26 mouse cellular contexts compared by ENCODE assay signal in genomic region chr17:28097308-28097707, GRCm38 (mm10). TPM values are rescaled to one million over a fixed set of nuclear protein-coding genes. Genes with fewer than 3 reads are reported as not detected.
A peak's percentile ranks its signal among the peaks of the same experiment; 100 is the strongest.
DNase-seq lines count a peak whose midpoint lies in the region; ATAC-seq lines count a peak whose summit lies in the region.
"Had no signal": no experiment of that assay in that cellular context is flagged by ENCODE, and none has a peak within 500 bp of the region (broad histone marks: within the 10 kb centered on the region; RNA-seq: fewer than 3 reads in every experiment).

No protein-coding gene starts in this region.

- intact Hi-C loops in left cerebral cortex, postnatal 4 days (cut with DNase I), result no loop called here

- H3K4me1 ChIP-seq in kidney, embryonic 16.5 days (ENCODE audit: insufficient read depth, low read length), result peaks cover 23% of the 10 kb centered on the region
- peaks cover 44% of the 10 kb centered on the region for H3K4me1 ChIP-seq in limb, embryonic 10.5 days

- H3K4me3 ChIP-seq in kidney, embryonic 16.5 days (ENCODE audit: low read length), result no peak overlapping the region
- no peak overlapping the region for H3K4me3 ChIP-seq in limb, embryonic 10.5 days
- H3K4me3 ChIP-seq: embryonic facial prominence, embryonic 12.5 days; embryonic facial prominence, embryonic 15.5 days; forebrain, embryonic 12.5 days; gastrocnemius, adult 2 months; hindbrain, embryonic 12.5 days; hindbrain, embryonic 15.5 days had no signal

- no peaks in the 10 kb centered on the region for H3K27me3 ChIP-seq in kidney, embryonic 16.5 days (ENCODE audit: insufficient read depth, low read length)
- no peaks in the 10 kb centered on the region for H3K27me3 ChIP-seq in limb, embryonic 10.5 days (ENCODE audit: low read depth, poor library complexity, severe bottlenecking)
- H3K27me3 ChIP-seq: embryonic facial prominence, embryonic 12.5 days; embryonic facial prominence, embryonic 15.5 days; forebrain, embryonic 12.5 days; hindbrain, embryonic 12.5 days; hindbrain, embryonic 15.5 days had no signal

- no peak overlapping the region for H3K9ac ChIP-seq in kidney, embryonic 16.5 days (replicated peaks; ENCODE audit: low read length)
- H3K9ac ChIP-seq: embryonic facial prominence, embryonic 12.5 days; embryonic facial prominence, embryonic 15.5 days; forebrain, embryonic 12.5 days; hindbrain, embryonic 12.5 days; hindbrain, embryonic 15.5 days had no signal

- H3K4me2 ChIP-seq in kidney, embryonic 16.5 days (replicated peaks; ENCODE audit: low read depth, low read length), result no peak overlapping the region
- H3K4me2 ChIP-seq: embryonic facial prominence, embryonic 12.5 days; embryonic facial prominence, embryonic 15.5 days; forebrain, embryonic 12.5 days; heart, embryonic 11.5 days; hindbrain, embryonic 12.5 days; hindbrain, embryonic 15.5 days had no signal

- 66% methylated on average over 13 of the region's 13 CpGs for WGBS in kidney, embryonic 16.5 days
- 86% methylated on average over 13 of the region's 13 CpGs for WGBS in limb, embryonic 10.5 days

- H3K9me3 ChIP-seq in kidney, embryonic 16.5 days (ENCODE audit: low read length), result peaks cover 6% of the 10 kb centered on the region
- H3K9me3 ChIP-seq in limb, embryonic 10.5 days (replicated peaks), result no peaks in the 10 kb centered on the region
- H3K9me3 ChIP-seq: embryonic facial prominence, embryonic 15.5 days; hindbrain, embryonic 15.5 days had no signal

- H3K27ac ChIP-seq in kidney, embryonic 16.5 days (ENCODE audit: low read length), result peak overlapping the region; percentile 79
- H3K27ac ChIP-seq in limb, embryonic 10.5 days, result peak overlapping the region; percentile 65; the same call in 1 of the 2 replicates
- H3K27ac ChIP-seq: embryonic facial prominence, embryonic 12.5 days; embryonic facial prominence, embryonic 15.5 days; forebrain, embryonic 12.5 days; gastrocnemius, adult 2 months; hindbrain, embryonic 12.5 days; hindbrain, embryonic 15.5 days had no signal

- no peaks in the 10 kb centered on the region; the same call in 1 of the 2 replicates for H3K36me3 ChIP-seq in kidney, embryonic 16.5 days (ENCODE audit: insufficient read depth, low read length)
- H3K36me3 ChIP-seq in limb, embryonic 10.5 days, result 0 out of 2 replicates have a peak, but pooled peaks cover 2% of the 10 kb centered on the region
- H3K36me3 ChIP-seq: embryonic facial prominence, embryonic 12.5 days; embryonic facial prominence, embryonic 15.5 days; forebrain, embryonic 12.5 days; hindbrain, embryonic 12.5 days; hindbrain, embryonic 15.5 days had no signal

- peak; percentile 40 for DNase-seq in kidney, adult 18-20 months
- DNase-seq in kidney, postnatal 10 days, result no peak
- DNase-seq in kidney, adult 9 months, result peak; percentile 44
- no peak for DNase-seq in limb, embryonic 10.5 days (ENCODE audit: low spot score)
- no peak for DNase-seq in left cerebral cortex, postnatal 4 days
- no peak for DNase-seq in layer of hippocampus, adult 8-10 months (ENCODE audit: low spot score in 2 of 2)
- DNase-seq in cerebellum, adult 11 months, result no peak
- DNase-seq: adrenal gland, adult 2 months; adrenal gland, postnatal 14 days; cerebellum, adult 11-12 months; cerebellum, adult 8-10 months; cerebellum, postnatal 14 days; gastrocnemius, adult 2 months; gastrocnemius, postnatal 14 days; heart, adult 11 months had no signal

- no peak for ATAC-seq in kidney, embryonic 16.5 days (ENCODE audit: low FRiP score, low TSS enrichment)
- ATAC-seq: CD4-positive, CD25-positive, alpha-beta regulatory T cell, adult 4 months; forebrain, embryonic 16.5 days had no signal

RNA-seq across cellular contexts. Expression of gene Tcp11, which starts 16.9 kb away (rescaled TPM):
- polyA plus RNA-seq in kidney, embryonic 16.5 days (2015; fragmentation: Nextera tagmentation; extraction: Ambion mirVana), result 6.4 and 7.6 TPM in 2 replicates
- 0.97 and 1.1 TPM in 2 replicates for polyA plus RNA-seq in limb, embryonic 10.5 days (2016; fragmentation: Nextera tagmentation; extraction: Ambion mirVana)
- 1 to 10 TPM; 2.2 to 3.6 TPM for total RNA-seq in left cerebral cortex, postnatal 4 days (2021)
- total RNA-seq in layer of hippocampus, adult 8-10 months (2022), result 1 to 10 TPM in 1 of 4 experiments, under 1 TPM in 3; 0.97 to 2.2 (median 0.99) TPM
- total RNA-seq: adrenal gland, postnatal 14 days; gastrocnemius, adult 2 months; gastrocnemius, postnatal 14 days; heart, postnatal 25 days had no signal
- polyA plus RNA-seq: adrenal gland, adult 2 months; C2C12 had no signal

RNA-seq across cellular contexts. Expression of gene Scube3, which starts 44.6 kb away (rescaled TPM):
- 18.6 and 19.9 TPM in 2 replicates for polyA plus RNA-seq in kidney, embryonic 16.5 days (2015; fragmentation: Nextera tagmentation; extraction: Ambion mirVana)
- polyA plus RNA-seq in limb, embryonic 10.5 days (2016; fragmentation: Nextera tagmentation; extraction: Ambion mirVana), result 10.9 and 11.0 TPM in 2 replicates
- 10 to 100 TPM; 15.0 to 15.9 TPM for total RNA-seq in left cerebral cortex, postnatal 4 days (2021)
- total RNA-seq in layer of hippocampus, adult 8-10 months (2022), result 1 to 10 TPM; 1.1 to 1.3 (median 1.2) TPM
- polyA plus RNA-seq: CD4-positive, CD25-positive, alpha-beta regulatory T cell, adult 4 months had no signal

Comparison
In these comparisons a context has a peak if more than half of its experiments do, and no peak if none do; other contexts are left out.
1. DNase-seq: peak in kidney, adult 18-20 months (single experiment) and kidney, adult 9 months (single experiment); none in kidney, postnatal 10 days (single experiment), limb, embryonic 10.5 days (single experiment), left cerebral cortex, postnatal 4 days (single experiment), layer of hippocampus, adult 8-10 months (0 of 2) and cerebellum, adult 11 months (single experiment).
2. RNA of gene Scube3, which starts 44.6 kb away (total RNA-seq): 15.0 to 15.9 TPM in left cerebral cortex, postnatal 4 days; 1.1 to 1.3 TPM in layer of hippocampus, adult 8-10 months; every median in the first group is over 4 times any median in the second.